Mouse (Mus musculus) E14TG2a.4 (cell line): ENCODE results near the gene Dusp23.

ENCODE experiments used
- CTCF ChIP-seq: conservative IDR thresholded peaks from 2 replicates; pipeline ENCODE4 v1.5.1; 2014; ENCODE audit warnings: low read length
- POU5F1 ChIP-seq: IDR thresholded peaks from 2 replicates; pipeline ENCODE4 v1.6.1; 2014; ENCODE audit warnings: low read length, borderline replicate concordance

- TF ChIP-seq CTCF (no peak), POU5F1 (no peak)
Observed at GRCm38 (mm10) chr1:172612745-172613144, 20.0 kb downstream of the Dusp23 start.
